Mouse (Mus musculus) heart, postnatal 0 days (tissue): Measurements from ENCODE around the gene Colq. TPM values are rescaled to one million over a fixed set of nuclear protein-coding genes. Genes with fewer than 3 reads are reported as not detected.

Experiments
- ATAC-seq: fragments of 200-750 bp; cut with Nextera tagmentation; 2 replicates; pipeline ENCODE4 v1.8.0; 2017; ENCODE audit warnings: low read depth, moderate number of reproducible peaks, moderate library complexity; ENCODE audit not compliant: insufficient read depth
- DNase-seq: peaks from one replicate; pipeline ENCODE4 v3.0.0-alpha.2; 2016; ENCODE audit warnings: low spot score
- H3K27ac ChIP-seq: fragments of 300-500 bp; sonication (generic); 2 replicates; pipeline ENCODE4 v1.5.1; 2014; ENCODE audit warnings: low read depth, mild to moderate bottlenecking
- H3K27me3 ChIP-seq: fragments of 300-500 bp; sonication (generic); 2 replicates; pipeline ENCODE4 v1.6.1; 2014; ENCODE audit warnings: low read length, mixed read lengths; ENCODE audit not compliant: control insufficient read depth, insufficient read depth
- H3K36me3 ChIP-seq: fragments of 300-500 bp; sonication (generic); replicated peaks from 2 replicates; pipeline ENCODE4 v1.6.1; 2014; ENCODE audit warnings: low read length, mixed read lengths; ENCODE audit not compliant: control insufficient read depth, insufficient read depth
- H3K4me1 ChIP-seq: fragments of 300-500 bp; sonication (generic); 2 replicates; pipeline ENCODE4 v1.6.1; 2014; ENCODE audit warnings: antibody characterized with exemption; ENCODE audit not compliant: control insufficient read depth, insufficient read depth
- H3K4me2 ChIP-seq: fragments of 300-500 bp; sonication (generic); 2 replicates; pipeline ENCODE4 v1.6.1; 2014; ENCODE audit warnings: low read depth, mild to moderate bottlenecking, low read length, moderate library complexity
- H3K4me3 ChIP-seq: fragments of 300-500 bp; sonication (generic); 2 replicates; pipeline ENCODE4 v1.5.1; 2014; ENCODE audit warnings: low read depth, low read length
- H3K9ac ChIP-seq: fragments of 300-500 bp; sonication (generic); replicated peaks from 2 replicates; pipeline ENCODE4 v1.6.1; 2014; ENCODE audit warnings: low read depth, low read length, mixed read lengths
- H3K9me3 ChIP-seq: fragments of 300-500 bp; sonication (generic); replicated peaks from 2 replicates; pipeline ENCODE4 v1.6.1; 2016; ENCODE audit warnings: low read length; ENCODE audit not compliant: control insufficient read depth
- CTCF ChIP-seq: IDR thresholded peaks from 2 replicates; pipeline ENCODE4 v1.5.1; 2016; ENCODE audit warnings: antibody characterized with exemption, control low read depth, low read depth
- EP300 ChIP-seq: IDR thresholded peaks from 2 replicates; pipeline ENCODE4 v1.6.1; 2016; ENCODE audit warnings: antibody characterized with exemption, low read depth
- WGBS: fragments of 180-500 bp; shearing (Covaris S2); extraction: QIAGEN DNeasy Blood & Tissue Kit; methylation state at CpG from one replicate; pipeline ENCODE4 v1.1.7; 2014; 5-methylcytosine and 5-hydroxymethylcytosine counted together
- polyA plus RNA-seq: library from polyadenylated mRNA; unstranded; fragments of >200 nt; fragmentation: Nextera tagmentation; extraction: Ambion mirVana; gene quantifications from 2 replicates; pipeline ENCODE4 v1.2.1, GENCODE M21; 2015
- total RNA-seq: library from RNA; depleted of rRNA; stranded (reverse); fragments of >200 nt; gene quantifications from 2 replicates; pipeline ENCODE4 v1.2.3, GENCODE M21; 2014; ENCODE audit warnings: low replicate concordance; rRNA removed

Gene Colq
- total and polyA plus RNA-seq, 2 experiments from 2014 or later = 7.5 to 13.8 TPM

DNA sequence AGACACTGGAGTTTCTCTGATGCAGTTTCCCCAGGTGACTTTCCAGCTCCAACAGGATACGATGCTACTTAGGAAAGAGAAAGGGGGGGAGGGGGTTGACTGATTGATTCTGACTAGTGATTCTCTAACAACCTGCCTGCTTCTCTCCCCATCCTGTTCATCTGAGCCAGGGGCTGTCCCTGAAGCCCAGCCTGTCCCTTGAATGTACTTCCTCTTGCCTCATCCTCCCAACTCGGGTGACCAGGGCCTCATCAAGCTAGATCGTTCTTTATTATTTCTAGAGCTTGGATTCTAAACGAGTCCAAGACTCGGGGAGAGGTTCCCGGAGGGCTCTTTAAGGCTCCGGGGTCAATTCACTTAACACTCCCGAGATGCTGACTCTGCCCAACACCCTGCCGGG lies 97.2 kb downstream of the Colq start:
- 32% methylated on average over 9 of the region's 9 CpGs for WGBS
- H3K9me3 ChIP-seq = no peaks in the 10 kb centered on the region
- H3K4me2 ChIP-seq = peak overlapping the region; percentile 72
- no peak for ATAC-seq
- peak overlapping the region; percentile 91 for H3K27ac ChIP-seq
- H3K27me3 ChIP-seq = no peaks in the 10 kb centered on the region
- peaks cover 31% of the 10 kb centered on the region for H3K36me3 ChIP-seq
- H3K9ac ChIP-seq = peak overlapping the region; percentile 94
- no peak for TF ChIP-seq CTCF
- TF ChIP-seq EP300 = no peak
- peak overlapping the region; percentile 95 for H3K4me3 ChIP-seq
- H3K4me1 ChIP-seq = peaks cover 25% of the 10 kb centered on the region
- DNase-seq = no peak

DNA sequence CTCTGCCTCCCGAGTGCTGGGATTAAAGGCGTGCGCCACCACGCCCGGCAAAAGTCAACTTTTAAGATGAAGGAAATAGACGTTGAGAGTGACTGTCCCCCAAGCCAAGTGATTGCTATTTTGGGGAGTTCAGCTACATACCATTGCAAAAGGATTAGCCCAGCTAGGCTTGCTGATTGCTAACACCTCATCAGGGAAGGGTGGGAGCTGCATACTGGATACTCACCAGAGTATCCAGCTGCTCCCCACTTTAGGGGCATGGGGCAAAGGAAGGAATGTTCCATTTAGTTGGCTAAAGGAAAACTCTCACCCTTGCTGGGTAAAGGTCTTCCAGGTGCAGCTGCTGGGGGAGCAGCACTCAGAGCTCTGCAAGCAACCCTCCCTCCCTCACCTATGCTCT lies 103.1 kb downstream of the Colq start:
- Histone ChIP-seq H3K36me3 (peaks cover 73% of the 10 kb centered on the region), H3K9ac (no peak overlapping the region), H3K27me3 (no peaks in the 10 kb centered on the region), H3K27ac (no peak overlapping the region), H3K9me3 (no peaks in the 10 kb centered on the region), H3K4me3 (no peak overlapping the region), H3K4me1 (no peaks in the 10 kb centered on the region), H3K4me2 (no peak overlapping the region)
- DNase-seq (no peak), ATAC-seq (no peak)
- TF ChIP-seq EP300 (no peak), CTCF (no peak)
- WGBS = 83% methylated on average over 6 of the region's 6 CpGs

DNA sequence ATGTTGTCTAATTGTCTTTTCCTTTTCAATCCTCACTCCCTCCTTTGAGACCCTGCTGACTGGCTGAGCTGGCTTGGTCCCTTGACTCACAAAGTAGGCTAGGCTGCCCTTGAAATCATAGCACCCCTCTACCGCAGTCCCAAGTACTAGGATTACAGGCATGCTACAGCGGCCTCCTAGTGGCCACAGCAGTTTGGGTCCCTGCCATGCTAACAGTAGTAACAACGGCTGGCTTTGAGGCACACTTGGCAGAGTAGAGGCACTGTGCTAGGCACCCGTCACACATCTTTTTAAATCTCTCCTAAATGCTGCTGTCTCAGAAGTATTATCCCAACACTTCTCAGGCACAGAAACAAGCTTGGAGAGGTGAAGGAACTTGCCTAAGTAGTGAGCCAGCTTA lies 104.7 kb downstream of the Colq start:
- H3K9me3 ChIP-seq = no peaks in the 10 kb centered on the region
- peaks cover 77% of the 10 kb centered on the region for H3K36me3 ChIP-seq
- 67% methylated on average over 4 of the region's 4 CpGs for WGBS
- TF ChIP-seq EP300 = no peak
- peak; percentile 7; the same call in 1 of the 2 replicates for TF ChIP-seq CTCF
- H3K27ac ChIP-seq = no peak overlapping the region
- H3K27me3 ChIP-seq = no peaks in the 10 kb centered on the region
- ATAC-seq (no peak), DNase-seq (no peak)
- H3K4me1 ChIP-seq = no peaks in the 10 kb centered on the region
- no peak overlapping the region for H3K4me2 ChIP-seq
- H3K4me3 ChIP-seq = no peak overlapping the region
- H3K9ac ChIP-seq = no peak overlapping the region

DNA sequence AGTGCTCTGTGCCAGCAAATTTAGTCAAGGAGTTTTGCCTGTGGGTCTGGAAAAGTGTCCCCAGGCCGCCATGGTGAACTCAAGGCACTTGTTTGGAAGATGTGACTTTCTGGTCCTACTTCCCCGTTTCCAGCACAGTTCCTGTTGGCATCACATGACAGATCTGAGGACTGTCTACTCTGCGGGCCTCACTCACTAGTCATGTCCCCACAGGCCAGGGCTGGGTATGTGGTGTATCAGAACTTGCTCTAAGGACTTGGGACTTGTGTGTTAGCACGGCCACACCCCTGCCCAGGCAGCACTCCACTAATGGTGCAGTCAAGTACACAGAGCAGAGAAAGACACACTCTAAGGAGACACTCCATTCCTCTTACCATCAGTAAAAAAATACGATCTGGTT lies 108.7 kb downstream of the Colq start:
- Histone ChIP-seq H3K4me2 (no peak overlapping the region), H3K4me1 (no peaks in the 10 kb centered on the region), H3K27ac (no peak overlapping the region), H3K36me3 (peaks cover 95% of the 10 kb centered on the region), H3K9ac (no peak overlapping the region), H3K9me3 (no peaks in the 10 kb centered on the region), H3K27me3 (no peaks in the 10 kb centered on the region), H3K4me3 (no peak overlapping the region)
- WGBS = 85% methylated on average over 5 of the region's 5 CpGs
- TF ChIP-seq CTCF (no peak), EP300 (no peak)
- ATAC-seq = no peak; the same call in 1 of the 2 replicates
- no peak for DNase-seq

DNA sequence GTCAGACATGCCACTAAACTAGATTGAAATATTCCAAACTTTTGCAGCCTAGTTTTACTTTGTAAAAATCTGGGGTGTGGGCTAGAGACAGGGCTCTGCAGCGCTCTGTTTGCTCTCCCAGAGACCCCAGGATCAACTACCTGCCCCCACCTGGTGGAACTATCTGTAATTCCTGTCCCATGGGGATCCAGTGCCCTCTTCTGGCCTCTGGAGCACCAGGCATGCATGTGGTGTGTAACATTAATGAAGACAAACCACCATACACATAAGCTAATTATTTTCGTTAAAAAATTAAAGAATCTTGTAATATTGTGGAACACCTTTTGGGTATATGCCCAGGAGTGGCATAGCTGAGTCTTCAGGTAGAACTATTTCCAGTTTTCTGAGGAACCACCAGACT lies 117.8 kb downstream of the Colq start:
- no peak overlapping the region for H3K4me2 ChIP-seq
- H3K9me3 ChIP-seq = no peaks in the 10 kb centered on the region
- no peak overlapping the region for H3K27ac ChIP-seq
- peaks cover 5% of the 10 kb centered on the region; the same call in 1 of the 2 replicates for H3K36me3 ChIP-seq
- no peak for ATAC-seq
- no peak for DNase-seq
- no peak overlapping the region for H3K9ac ChIP-seq
- H3K4me3 ChIP-seq = no peak overlapping the region
- no peaks in the 10 kb centered on the region for H3K4me1 ChIP-seq
- no peaks in the 10 kb centered on the region for H3K27me3 ChIP-seq
- TF ChIP-seq EP300 (no peak), CTCF (0 out of 2 replicates have a peak, but pooled peaks have one; percentile 22)
- WGBS = 81% methylated on average over 2 of the region's 2 CpGs

Other genes starting within 250 kb of the Colq start
- 10.2 and 14.2 TPM in 2 replicates for gene Sh3bp5, start 155.3 kb downstream of the Colq start, total RNA-seq
- gene Sh3bp5, start 155.3 kb downstream of the Colq start, polyA plus RNA-seq = 37.6 and 43.4 TPM in 2 replicates
- 7.4 and 12.1 TPM in 2 replicates for gene Eaf1, start 96.9 kb downstream of the Colq start, total RNA-seq
- gene Eaf1, start 96.9 kb downstream of the Colq start, polyA plus RNA-seq = 6.5 TPM in 2 replicates
- 9.0 and 21.7 TPM in 2 replicates for gene Mettl6, start 96.3 kb downstream of the Colq start, total RNA-seq
- gene Mettl6, start 96.3 kb downstream of the Colq start, polyA plus RNA-seq = 23.3 and 26.6 TPM in 2 replicates
- gene Gm49387, start 49.5 kb upstream of the Colq start, total RNA-seq = not detected in 2 replicates
- 1.7 and 1.9 TPM in 2 replicates for gene Gm49387, start 49.5 kb upstream of the Colq start, polyA plus RNA-seq
- 29.0 and 43.1 TPM in 2 replicates for gene Btd, start 49.7 kb upstream of the Colq start, total RNA-seq
- 14.6 and 15.0 TPM in 2 replicates for gene Btd, start 49.7 kb upstream of the Colq start, polyA plus RNA-seq
- gene Hacl1, start 49.9 kb upstream of the Colq start, total RNA-seq = 22.4 and 25.5 TPM in 2 replicates
- 9.2 and 12.2 TPM in 2 replicates for gene Hacl1, start 49.9 kb upstream of the Colq start, polyA plus RNA-seq
- gene Ankrd28, start 239.3 kb upstream of the Colq start, total RNA-seq = 16.2 and 17.7 TPM in 2 replicates
- 3.8 and 4.5 TPM in 2 replicates for gene Ankrd28, start 239.3 kb upstream of the Colq start, polyA plus RNA-seq